Mouse (Mus musculus): ENCODE measurements around the gene Mapk6. TPM values are rescaled to one million over a fixed set of nuclear protein-coding genes. Genes with fewer than 3 reads are reported as not detected.

The Mapk6 gene
- total RNA-seq, 2 experiments from 2014 or later, result 4.9 to 11.7 TPM

- no peak for ATAC-seq (replicated peaks; ENCODE audit: low FRiP score, poor library complexity, severe bottlenecking)
These were observed 67.4 kb downstream of the Mapk6 start for GRCm38 (mm10) chr9:75342433-75342832.

- no peak for ATAC-seq (replicated peaks; ENCODE audit: low FRiP score, poor library complexity, severe bottlenecking)
These were observed 71.8 kb downstream of the Mapk6 start for GRCm38 (mm10) chr9:75338016-75338415.

- no peak for ATAC-seq (replicated peaks; ENCODE audit: low FRiP score, poor library complexity, severe bottlenecking)
These were observed 75.4 kb downstream of the Mapk6 start for GRCm38 (mm10) chr9:75334440-75334839.

GRCm38 (mm10) chr9:75330821-75331220 is 79.0 kb downstream of the Mapk6 start:
- no peak for ATAC-seq (replicated peaks; ENCODE audit: low FRiP score, poor library complexity, severe bottlenecking)

- no peak for ATAC-seq (replicated peaks; ENCODE audit: low FRiP score, poor library complexity, severe bottlenecking)
These were observed 81.8 kb downstream of the Mapk6 start for GRCm38 (mm10) chr9:75328047-75328446.

- ATAC-seq (replicated peaks; ENCODE audit: low FRiP score, poor library complexity, severe bottlenecking), result no peak
These were observed 87.5 kb downstream of the Mapk6 start for GRCm38 (mm10) chr9:75322099-75322885.

- no peak for ATAC-seq (replicated peaks; ENCODE audit: low FRiP score, poor library complexity, severe bottlenecking)
These were observed 90.4 kb downstream of the Mapk6 start for GRCm38 (mm10) chr9:75319365-75319764.

Other genes with a start within 250 kb of the Mapk6 start
- gene Myo5c, start 178.0 kb downstream of the Mapk6 start, total RNA-seq (2015; ENCODE audit: low replicate concordance), result not detected in 2 replicates
- not detected in 2 replicates for gene Myo5c, start 178.0 kb downstream of the Mapk6 start, total RNA-seq (2017; ENCODE audit: low replicate concordance)
- not detected in 2 replicates for gene Gnb5, start 103.7 kb downstream of the Mapk6 start, total RNA-seq (2015; ENCODE audit: low replicate concordance)
- 0.43 TPM in 1 of 2 replicates, not detected in the other for gene Gnb5, start 103.7 kb downstream of the Mapk6 start, total RNA-seq (2017; ENCODE audit: low replicate concordance)
- not detected in 2 replicates for gene Bcl2l10, start 62.2 kb downstream of the Mapk6 start, total RNA-seq (2015; ENCODE audit: low replicate concordance)
- gene Bcl2l10, start 62.2 kb downstream of the Mapk6 start, total RNA-seq (2017; ENCODE audit: low replicate concordance), result not detected in 2 replicates
- 3.5 and 6.3 TPM in 2 replicates for gene Leo1, start 31.5 kb upstream of the Mapk6 start, total RNA-seq (2015; ENCODE audit: low replicate concordance)
- 8.3 and 11.6 TPM in 2 replicates for gene Leo1, start 31.5 kb upstream of the Mapk6 start, total RNA-seq (2017; ENCODE audit: low replicate concordance)
- gene Tmod3, start 149.7 kb upstream of the Mapk6 start, total RNA-seq (2015; ENCODE audit: low replicate concordance), result 17.6 and 20.4 TPM in 2 replicates
- gene Tmod3, start 149.7 kb upstream of the Mapk6 start, total RNA-seq (2017; ENCODE audit: low replicate concordance), result 17.0 and 18.7 TPM in 2 replicates
- gene Tmod2, start 201.3 kb upstream of the Mapk6 start, total RNA-seq (2015; ENCODE audit: low replicate concordance), result not detected in 2 replicates
- gene Tmod2, start 201.3 kb upstream of the Mapk6 start, total RNA-seq (2017; ENCODE audit: low replicate concordance), result not detected in 2 replicates
- 2.9 TPM in 1 of 2 replicates, not detected in the other for gene Lysmd2, start 215.7 kb upstream of the Mapk6 start, total RNA-seq (2015; ENCODE audit: low replicate concordance)
- 2.1 TPM in 1 of 2 replicates, not detected in the other for gene Lysmd2, start 215.7 kb upstream of the Mapk6 start, total RNA-seq (2017; ENCODE audit: low replicate concordance)